Mouse (Mus musculus) midbrain, embryonic 15.5 days (tissue): ENCODE measurements at regions not wholly inside any gene's neighbourhood (a gene's known extent, or its start where the extent isn't known, plus 50 kb on each side); places are given as distances from the start of the nearest gene placed in this dataset.

Experiments
- ATAC-seq: fragments of 200-750 bp; cut with Nextera tagmentation; replicated peaks from 2 replicates; pipeline ENCODE4 v1.8.0; 2017; ENCODE audit warnings: moderate TSS enrichment
- H3K27ac ChIP-seq: fragments of 300-500 bp; sonication (generic); 2 replicates; pipeline ENCODE4 v1.5.1; 2015; ENCODE audit warnings: mild to moderate bottlenecking, inconsistent platforms
- H3K27me3 ChIP-seq: fragments of 300-500 bp; sonication (generic); replicated peaks from 2 replicates; pipeline ENCODE4 v1.6.1; 2015; ENCODE audit warnings: inconsistent platforms
- H3K36me3 ChIP-seq: fragments of 300-500 bp; sonication (generic); replicated peaks from 2 replicates; pipeline ENCODE4 v1.6.1; 2015; ENCODE audit warnings: inconsistent platforms
- H3K4me1 ChIP-seq: fragments of 300-500 bp; sonication (generic); 2 replicates; pipeline ENCODE4 v1.6.1; 2015; ENCODE audit warnings: inconsistent platforms
- H3K4me2 ChIP-seq: fragments of 300-500 bp; sonication (generic); 2 replicates; pipeline ENCODE4 v1.6.1; 2015; ENCODE audit warnings: inconsistent platforms, mild to moderate bottlenecking, moderate library complexity
- H3K4me3 ChIP-seq: fragments of 300-500 bp; sonication (generic); 2 replicates; pipeline ENCODE4 v1.5.1; 2015; ENCODE audit warnings: mild to moderate bottlenecking, inconsistent platforms
- H3K9ac ChIP-seq: fragments of 300-500 bp; sonication (generic); 2 replicates; pipeline ENCODE4 v1.6.1; 2015; ENCODE audit warnings: mild to moderate bottlenecking, inconsistent platforms
- H3K9me3 ChIP-seq: fragments of 300-500 bp; sonication (generic); 2 replicates; pipeline ENCODE4 v1.6.1; 2016; ENCODE audit warnings: inconsistent platforms
- WGBS: fragments of 180-500 bp; shearing (Covaris S2); methylation state at CpG from one replicate; pipeline ENCODE4 v1.1.7; 2015; ENCODE audit warnings: mixed read lengths; 5-methylcytosine and 5-hydroxymethylcytosine counted together

GRCm38 (mm10) chr1:64275865-64276264 is 153.8 kb upstream of the Klf7 start:
- no peak for ATAC-seq
- Histone ChIP-seq H3K36me3 (no peaks in the 10 kb centered on the region), H3K27me3 (no peaks in the 10 kb centered on the region), H3K4me3 (no peak overlapping the region), H3K4me1 (no peaks in the 10 kb centered on the region), H3K4me2 (no peak overlapping the region), H3K9ac (no peak overlapping the region), H3K9me3 (no peaks in the 10 kb centered on the region), H3K27ac (no peak overlapping the region)

- H3K9me3 ChIP-seq, result no peaks in the 10 kb centered on the region
- no peak overlapping the region for H3K4me2 ChIP-seq
- H3K27me3 ChIP-seq, result no peaks in the 10 kb centered on the region
- no peak overlapping the region for H3K27ac ChIP-seq
- no peak for ATAC-seq
- no peaks in the 10 kb centered on the region for H3K36me3 ChIP-seq
- no peaks in the 10 kb centered on the region for H3K4me1 ChIP-seq
- H3K4me3 ChIP-seq, result no peak overlapping the region
- H3K9ac ChIP-seq, result no peak overlapping the region
- WGBS, result 78% methylated on average over 3 of the region's 3 CpGs
Measured at GRCm38 (mm10) chr1:64275086-64275802, 153.2 kb upstream of the Klf7 start.

- Histone ChIP-seq H3K4me3 (no peak overlapping the region), H3K4me1 (peaks cover 34% of the 10 kb centered on the region), H3K27me3 (no peaks in the 10 kb centered on the region), H3K36me3 (no peaks in the 10 kb centered on the region), H3K9me3 (no peaks in the 10 kb centered on the region), H3K9ac (no peak overlapping the region), H3K27ac (peak overlapping the region; percentile 13; the same call in 1 of the 2 replicates), H3K4me2 (no peak overlapping the region)
- 24% methylated on average over 2 of the region's 2 CpGs for WGBS
- ATAC-seq, result 0 out of 2 replicates have a peak, but pooled peaks have one; percentile 54
Measured at GRCm38 (mm10) chr1:64257237-64257636, 135.2 kb upstream of the Klf7 start.

GRCm38 (mm10) chr1:64255554-64256295 is 133.6 kb upstream of the Klf7 start:
- peak overlapping the region; percentile 60 for H3K27ac ChIP-seq
- H3K9ac ChIP-seq, result no peak overlapping the region
- no peak overlapping the region for H3K4me3 ChIP-seq
- peaks cover 34% of the 10 kb centered on the region for H3K4me1 ChIP-seq
- ATAC-seq, result peak; percentile 44
- no peaks in the 10 kb centered on the region for H3K27me3 ChIP-seq
- no peak overlapping the region for H3K4me2 ChIP-seq
- 53% methylated on average over 14 of the region's 14 CpGs for WGBS
- no peaks in the 10 kb centered on the region for H3K9me3 ChIP-seq
- no peaks in the 10 kb centered on the region for H3K36me3 ChIP-seq

- Histone ChIP-seq H3K4me2 (no peak overlapping the region), H3K36me3 (no peaks in the 10 kb centered on the region), H3K9me3 (no peaks in the 10 kb centered on the region), H3K27me3 (no peaks in the 10 kb centered on the region), H3K4me1 (peaks cover 34% of the 10 kb centered on the region), H3K9ac (no peak overlapping the region), H3K4me3 (no peak overlapping the region), H3K27ac (peak overlapping the region; percentile 33)
- 50% methylated on average over 8 of the region's 8 CpGs for whole genome bisulfite sequencing
- peak; percentile 62; the same call in 1 of the 2 replicates for ATAC-seq
Measured at GRCm38 (mm10) chr1:64254673-64255072, 132.6 kb upstream of the Klf7 start.

- Histone ChIP-seq H3K4me2 (no peak overlapping the region), H3K4me3 (no peak overlapping the region), H3K27ac (0 out of 2 replicates have a peak overlapping the region, but pooled peaks have one; percentile 0), H3K27me3 (no peaks in the 10 kb centered on the region), H3K4me1 (peaks cover 34% of the 10 kb centered on the region), H3K36me3 (no peaks in the 10 kb centered on the region), H3K9ac (no peak overlapping the region), H3K9me3 (no peaks in the 10 kb centered on the region)
- ATAC-seq, result no peak
- 39% methylated on average over 8 of the region's 8 CpGs for WGBS
Measured at GRCm38 (mm10) chr1:64253996-64254395, 131.9 kb upstream of the Klf7 start.

- 42% methylated on average over 2 of the region's 2 CpGs for WGBS
- Histone ChIP-seq H3K9me3 (no peaks in the 10 kb centered on the region), H3K27ac (no peak overlapping the region), H3K27me3 (no peaks in the 10 kb centered on the region), H3K4me1 (no peaks in the 10 kb centered on the region), H3K4me2 (no peak overlapping the region), H3K36me3 (no peaks in the 10 kb centered on the region), H3K9ac (no peak overlapping the region), H3K4me3 (no peak overlapping the region)
- no peak for ATAC-seq
Measured at GRCm38 (mm10) chr1:64242401-64242800, 120.3 kb upstream of the Klf7 start.

GRCm38 (mm10) chr1:64229654-64230053 is 107.6 kb upstream of the Klf7 start:
- peaks cover 18% of the 10 kb centered on the region for H3K4me1 ChIP-seq
- no peak overlapping the region for H3K4me3 ChIP-seq
- no peaks in the 10 kb centered on the region for H3K27me3 ChIP-seq
- no peak overlapping the region for H3K4me2 ChIP-seq
- no peak for ATAC-seq
- H3K36me3 ChIP-seq, result no peaks in the 10 kb centered on the region
- no peak overlapping the region for H3K9ac ChIP-seq
- WGBS, result 79% methylated on average over 1 of the region's 1 CpGs
- no peak overlapping the region for H3K27ac ChIP-seq
- no peaks in the 10 kb centered on the region for H3K9me3 ChIP-seq

- Histone ChIP-seq H3K9me3 (no peaks in the 10 kb centered on the region), H3K27me3 (no peaks in the 10 kb centered on the region), H3K4me1 (peaks cover 43% of the 10 kb centered on the region), H3K9ac (no peak overlapping the region), H3K4me3 (no peak overlapping the region), H3K36me3 (no peaks in the 10 kb centered on the region), H3K27ac (peak overlapping the region; percentile 40), H3K4me2 (no peak overlapping the region)
- peak; percentile 58 for ATAC-seq
- WGBS, result 23% methylated on average over 16 of the region's 16 CpGs
Measured at GRCm38 (mm10) chr1:64226001-64226918, 104.2 kb upstream of the Klf7 start.

GRCm38 (mm10) chr1:64223779-64224687 is 102.0 kb upstream of the Klf7 start:
- peak overlapping the region; percentile 34 for H3K4me2 ChIP-seq
- no peak overlapping the region; the same call in 1 of the 2 replicates for H3K9ac ChIP-seq
- H3K4me3 ChIP-seq, result no peak overlapping the region
- H3K27ac ChIP-seq, result peak overlapping the region; percentile 82
- no peaks in the 10 kb centered on the region for H3K27me3 ChIP-seq
- H3K4me1 ChIP-seq, result peaks cover 59% of the 10 kb centered on the region
- 35% methylated on average over 19 of the region's 19 CpGs for WGBS
- H3K36me3 ChIP-seq, result no peaks in the 10 kb centered on the region
- peak; percentile 66 for ATAC-seq
- H3K9me3 ChIP-seq, result no peaks in the 10 kb centered on the region

GRCm38 (mm10) chr1:64222475-64222874 is 100.4 kb upstream of the Klf7 start:
- H3K27me3 ChIP-seq, result no peaks in the 10 kb centered on the region
- H3K27ac ChIP-seq, result peak overlapping the region; percentile 67
- H3K36me3 ChIP-seq, result no peaks in the 10 kb centered on the region
- peaks cover 59% of the 10 kb centered on the region for H3K4me1 ChIP-seq
- H3K4me3 ChIP-seq, result no peak overlapping the region
- no peak overlapping the region for H3K4me2 ChIP-seq
- 73% methylated on average over 2 of the region's 2 CpGs for WGBS
- H3K9ac ChIP-seq, result no peak overlapping the region
- no peaks in the 10 kb centered on the region for H3K9me3 ChIP-seq
- no peak for ATAC-seq
